Mouse (Mus musculus): ENCODE results near the gene Zfp69.

Gene Zfp69

DNA sequence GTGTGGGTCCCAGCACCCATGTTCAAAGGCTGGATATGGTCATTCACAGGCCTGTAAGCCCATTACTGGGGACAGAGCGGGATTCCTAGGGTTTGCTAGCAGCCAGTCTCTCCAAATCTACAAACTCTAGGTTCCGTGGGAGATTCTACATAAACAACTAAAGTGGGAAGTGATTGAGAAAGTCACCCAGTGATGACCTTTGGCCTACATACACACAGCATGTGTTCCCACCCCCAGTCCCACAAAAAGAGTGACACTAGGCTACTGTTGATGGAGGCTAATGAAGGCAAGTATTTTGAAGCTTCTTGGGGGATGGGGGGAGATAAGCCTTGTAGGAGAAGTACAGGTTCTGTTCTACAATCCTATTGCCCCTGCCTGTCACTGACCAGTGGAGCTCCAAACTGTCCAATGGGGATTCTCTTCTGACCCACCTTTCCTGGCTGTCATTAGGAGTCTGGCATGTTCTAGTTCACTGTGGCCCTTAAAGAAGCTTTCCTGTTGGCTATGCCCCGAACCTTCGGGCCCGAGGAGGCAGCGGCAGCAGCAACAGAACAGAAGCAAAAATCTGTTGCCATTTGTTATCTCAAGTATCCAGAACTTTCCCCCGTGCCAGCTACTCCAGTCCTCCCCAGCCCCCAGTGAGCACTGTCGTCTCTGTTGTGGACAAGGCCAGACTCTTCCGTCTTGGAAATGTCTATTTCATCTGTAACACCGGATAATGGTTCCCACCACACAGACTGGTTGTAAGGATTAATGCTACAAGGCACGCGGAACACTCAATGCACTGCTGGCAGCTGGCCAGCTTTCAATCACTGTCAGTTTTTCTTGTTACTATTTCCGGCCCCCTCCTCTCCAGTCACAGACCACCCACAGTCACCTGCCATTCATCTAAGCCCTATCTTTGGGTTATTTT, 66.0 kb downstream of the Zfp69 start:
- peak; percentile 54 for DNase-seq (ENCODE audit: low spot score)

DNA sequence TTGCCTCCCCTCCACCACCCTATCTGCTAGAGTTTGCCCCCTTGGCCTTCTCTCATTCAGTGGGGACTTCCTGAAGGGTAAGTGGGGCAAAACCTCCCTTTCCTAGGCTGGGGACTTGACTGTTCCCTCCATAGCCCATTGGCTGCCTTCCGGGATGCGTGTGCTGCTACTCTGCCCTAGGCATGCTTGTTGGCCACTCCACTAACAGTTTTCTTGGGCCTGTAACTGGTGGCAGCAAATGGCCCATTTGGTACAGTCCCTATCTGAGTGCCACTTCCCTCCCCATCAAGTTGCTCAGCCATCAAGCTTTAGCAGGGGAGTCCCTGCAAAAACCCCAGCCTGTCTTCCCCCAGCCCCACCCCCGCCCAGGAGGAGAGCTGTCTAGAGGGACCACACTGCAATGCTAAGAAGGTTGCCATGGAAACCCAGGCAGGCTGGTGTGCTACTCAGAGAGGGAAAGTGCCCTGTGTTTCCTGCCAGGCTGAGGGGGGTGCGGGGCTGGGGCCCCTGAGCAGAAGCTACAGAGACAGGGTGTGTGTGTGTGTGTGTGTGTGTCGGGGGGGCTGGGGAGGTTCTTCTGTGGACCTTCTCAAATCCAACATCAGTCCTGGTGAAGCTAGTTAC, 69.4 kb downstream of the Zfp69 start:
- DNase-seq (ENCODE audit: low spot score) = peak; percentile 68

DNA sequence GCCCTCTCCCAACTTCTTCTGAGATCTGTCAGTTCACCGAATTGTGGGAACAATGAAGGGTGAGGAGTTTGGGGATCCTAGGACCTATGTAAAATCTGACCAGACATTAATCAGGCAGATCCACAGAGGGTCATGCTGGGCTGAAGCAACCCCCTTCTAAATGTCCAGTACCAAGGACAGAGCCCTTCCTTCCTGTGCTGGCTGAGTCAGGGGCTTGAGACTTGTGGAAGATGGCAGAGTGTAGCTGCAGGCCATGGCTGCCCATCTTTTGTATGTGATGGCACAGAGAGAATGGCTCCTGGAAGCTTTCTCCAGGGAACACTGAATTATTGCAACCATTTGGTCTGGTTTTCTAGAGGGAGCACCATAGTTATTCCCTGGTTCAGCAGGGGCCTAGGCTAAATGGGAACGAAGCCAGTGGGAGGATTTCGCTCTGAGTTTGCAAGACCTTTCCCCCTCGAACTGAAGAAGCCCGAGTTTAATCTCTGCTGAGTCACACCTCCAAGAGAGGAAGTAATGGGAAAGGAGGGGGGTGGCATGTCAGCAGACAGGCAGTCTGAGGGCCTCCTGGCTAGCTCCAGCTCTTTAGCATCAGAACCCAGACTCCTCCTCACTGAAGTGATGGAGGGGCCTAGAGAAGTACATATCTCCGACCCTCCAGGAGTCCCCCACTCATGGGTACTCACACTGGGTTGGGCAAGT, 70.6 kb downstream of the Zfp69 start:
- peak; percentile 47 for DNase-seq (ENCODE audit: low spot score)
